8 mouse cellular contexts compared by ENCODE assay signal in genomic region chr3:59059022-59059541, GRCm38 (mm10). TPM values are rescaled to one million over a fixed set of nuclear protein-coding genes. Genes with fewer than 3 reads are reported as not detected.
DNase-seq lines count a peak whose midpoint lies in the region; ATAC-seq lines count a peak whose summit lies in the region.

No protein-coding gene starts in this region.

- H3K4me1 ChIP-seq in embryonic facial prominence, embryonic 10.5 days, result peaks cover 12% of the 10 kb centered on the region
- H3K4me1 ChIP-seq in midbrain, embryonic 11.5 days (ENCODE audit: control insufficient read depth, insufficient read depth, low read length), result no peaks in the 10 kb centered on the region

- intact Hi-C loops in left cerebral cortex, postnatal 36 days (cut with DNase I), result loop anchor here (1.0 to 10.0 kb wide), 3 partner anchors 54 to 332 kb away; partner anchors contain the start of gene Med12l

- WGBS in embryonic facial prominence, embryonic 10.5 days, result 5% methylated on average over 7 of the region's 7 CpGs
- 3% methylated on average over 7 of the region's 7 CpGs for WGBS in midbrain, embryonic 11.5 days

- DNase-seq in 416B (ENCODE audit: low read depth), result peak; percentile 89
- DNase-seq in adrenal gland, adult 8-10 months, result peak; percentile 33
- peak; percentile 68 for DNase-seq in embryonic facial prominence, embryonic 10.5 days (ENCODE audit: low spot score)
- DNase-seq in kidney, adult 11 months, result peak; percentile 24
- DNase-seq in left cerebral cortex, postnatal 36 days (ENCODE audit: low spot score in 2 of 2), result peak; percentile 55 to 73
- DNase-seq in midbrain, embryonic 11.5 days (ENCODE audit: low spot score, missing footprints), result peak; percentile 97
- peak; percentile 11 for DNase-seq in spleen, adult 12 weeks (ENCODE audit: low spot score)

- no peak overlapping the region for H3K9ac ChIP-seq in midbrain, embryonic 11.5 days (ENCODE audit: low read length)

- no peaks in the 10 kb centered on the region for H3K9me3 ChIP-seq in embryonic facial prominence, embryonic 10.5 days
- no peaks in the 10 kb centered on the region for H3K9me3 ChIP-seq in midbrain, embryonic 11.5 days (ENCODE audit: control insufficient read depth, low read length)

- no peaks in the 10 kb centered on the region for H3K36me3 ChIP-seq in embryonic facial prominence, embryonic 10.5 days (replicated peaks)
- H3K36me3 ChIP-seq in midbrain, embryonic 11.5 days (ENCODE audit: control insufficient read depth, insufficient read depth, low read length), result no peaks in the 10 kb centered on the region

- H3K4me2 ChIP-seq in midbrain, embryonic 11.5 days, result no peak overlapping the region; the same call in 1 of the 2 replicates

- H3K27ac ChIP-seq in embryonic facial prominence, embryonic 10.5 days (replicated peaks), result no peak overlapping the region
- no peak overlapping the region for H3K27ac ChIP-seq in midbrain, embryonic 11.5 days (ENCODE audit: low read depth, low read length)

- H3K27me3 ChIP-seq in embryonic facial prominence, embryonic 10.5 days (replicated peaks; ENCODE audit: low read depth, poor library complexity, severe bottlenecking), result no peaks in the 10 kb centered on the region
- H3K27me3 ChIP-seq in midbrain, embryonic 11.5 days (ENCODE audit: control insufficient read depth, insufficient read depth, low read length), result no peaks in the 10 kb centered on the region

- ATAC-seq in granulocyte monocyte progenitor cell, adult 5-6 weeks (replicated peaks; ENCODE audit: poor library complexity, severe bottlenecking), result peak; percentile 60
- ATAC-seq in midbrain, embryonic 11.5 days (ENCODE audit: low FRiP score), result peak; percentile 81

- peak overlapping the region; percentile 30; the same call in 1 of the 2 replicates for H3K4me3 ChIP-seq in embryonic facial prominence, embryonic 10.5 days
- no peak overlapping the region for H3K4me3 ChIP-seq in midbrain, embryonic 11.5 days (ENCODE audit: low read depth, low read length)

RNA-seq across cellular contexts. Expression of gene Gpr171, which starts 42.5 kb away (rescaled TPM):
- total RNA-seq in adrenal gland, adult 8-10 months (2022), result under 1 TPM; 0.15 to 0.45 (median 0.29) TPM
- 1.1 TPM in 2 replicates for polyA plus RNA-seq in embryonic facial prominence, embryonic 10.5 days (2016; fragmentation: Nextera tagmentation; extraction: Ambion mirVana)
- 17.4 and 20.6 TPM in 2 replicates for total RNA-seq in granulocyte monocyte progenitor cell, adult 5-6 weeks (2014; fragmentation: Nextera tagmentation)
- 24.2 and 29.3 TPM in 2 replicates for total RNA-seq in granulocyte monocyte progenitor cell, adult 5-6 weeks (2017)
- total RNA-seq in left cerebral cortex, postnatal 36 days (2021), result not detected
- polyA plus RNA-seq in midbrain, embryonic 11.5 days (2014; fragmentation: Nextera tagmentation; extraction: Ambion mirVana), result 0.62 and 0.72 TPM in 2 replicates

RNA-seq across cellular contexts. Expression of gene Med12l, which starts 53.5 kb away (rescaled TPM):
- total RNA-seq in adrenal gland, adult 8-10 months (2022), result 10 to 100 TPM; 13.0 to 19.3 (median 16.9) TPM
- polyA plus RNA-seq in embryonic facial prominence, embryonic 10.5 days (2016; fragmentation: Nextera tagmentation; extraction: Ambion mirVana), result 2.0 and 2.6 TPM in 2 replicates
- 0.81 and 1.7 TPM in 2 replicates for total RNA-seq in granulocyte monocyte progenitor cell, adult 5-6 weeks (2014; fragmentation: Nextera tagmentation)
- total RNA-seq in granulocyte monocyte progenitor cell, adult 5-6 weeks (2017), result 1.2 and 2.4 TPM in 2 replicates
- total RNA-seq in left cerebral cortex, postnatal 36 days (2021), result 10 to 100 TPM; 42.0 to 42.8 TPM
- polyA plus RNA-seq in midbrain, embryonic 11.5 days (2014; fragmentation: Nextera tagmentation; extraction: Ambion mirVana), result 2.9 and 3.3 TPM in 2 replicates

Comparison
In these comparisons a context has a peak if more than half of its experiments do, and no peak if none do; other contexts are left out.
1. DNase-seq: peak in every context shown above with its lines; median percentile 97 in midbrain, embryonic 11.5 days; 89 in 416B; 68 in embryonic facial prominence, embryonic 10.5 days; 64 in left cerebral cortex, postnatal 36 days; 33 in adrenal gland, adult 8-10 months; 24 in kidney, adult 11 months; 11 in spleen, adult 12 weeks.
2. RNA of gene Gpr171, which starts 42.5 kb away (total RNA-seq): 17.4 to 29.3 TPM in granulocyte monocyte progenitor cell, adult 5-6 weeks; 0.15 to 0.45 TPM in adrenal gland, adult 8-10 months and not detected in left cerebral cortex, postnatal 36 days; every median in the first group is over 10 times any median in the second.
3. RNA of gene Med12l, which starts 53.5 kb away (total RNA-seq): 42.0 to 42.8 TPM in left cerebral cortex, postnatal 36 days and 13.0 to 19.3 TPM in adrenal gland, adult 8-10 months; 0.81 to 2.4 TPM in granulocyte monocyte progenitor cell, adult 5-6 weeks; every median in the first group is over 4 times any median in the second.